Mouse (Mus musculus) telencephalon, adult 2 months (tissue): ENCODE measurements around the gene Aifm2.

Experiments
- DNase-seq: peaks from one replicate; pipeline ENCODE4 v3.0.0-alpha.2; 2011; ENCODE audit warnings: low read depth, low spot score

The Aifm2 gene

DNA sequence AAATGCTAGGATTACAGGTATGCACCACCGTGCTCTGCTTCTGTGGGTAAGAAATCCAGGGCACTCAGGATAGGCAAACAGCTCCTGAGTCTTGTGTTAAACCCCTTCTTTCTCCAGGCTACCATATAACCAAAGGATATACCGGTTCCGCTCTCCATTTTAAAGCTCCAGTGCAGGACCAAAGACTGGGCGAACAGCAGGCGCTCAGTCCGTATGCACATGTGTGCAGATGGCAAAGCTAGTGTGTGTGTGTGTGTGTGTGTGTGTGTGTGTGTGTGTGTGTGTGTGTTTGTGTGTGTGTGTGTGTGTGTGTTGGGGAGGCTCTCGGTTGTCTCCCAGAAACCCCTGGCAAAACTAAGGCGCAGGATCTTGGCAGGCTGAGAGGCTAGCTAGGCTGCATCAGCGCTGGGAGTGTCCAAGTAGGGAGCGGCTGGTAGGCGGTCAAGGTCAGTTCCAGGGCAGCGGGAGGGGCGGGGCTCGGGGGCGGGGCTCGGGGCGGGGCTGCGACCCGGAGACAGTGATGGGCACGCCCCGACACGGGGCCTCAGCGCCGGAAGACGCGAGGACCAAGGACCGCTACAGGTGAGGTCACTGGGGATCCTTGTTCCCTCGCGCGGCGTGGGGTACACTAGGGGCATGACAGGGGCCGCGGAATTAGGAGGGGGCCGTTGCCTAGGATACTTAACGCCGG lies at the start of gene Aifm2:
Gene Aifm2 (plus strand): TSS at position 493 of the 691 bp plus-strand sequence.
- DNase-seq, result no peak

DNA sequence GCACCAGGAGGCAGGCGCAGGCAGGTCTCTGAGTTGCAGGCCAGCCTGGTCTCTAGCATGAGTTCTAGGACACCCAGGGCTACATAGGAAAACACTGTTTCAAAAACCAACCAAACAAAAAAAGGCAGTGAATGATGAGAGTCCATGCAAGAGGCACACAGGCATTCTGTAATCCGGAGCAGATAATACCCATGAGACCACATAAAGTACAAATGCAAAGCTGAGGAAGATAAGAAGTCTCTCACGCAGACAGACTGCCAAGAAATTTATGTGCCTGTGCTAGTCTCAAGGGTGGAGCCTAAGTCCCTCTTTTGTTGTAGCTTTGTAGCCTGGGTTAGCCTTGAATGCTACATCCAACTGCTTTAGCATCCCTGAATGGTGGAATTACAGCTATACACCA lies 49.4 kb upstream of the Aifm2 start:
- no peak for DNase-seq

DNA sequence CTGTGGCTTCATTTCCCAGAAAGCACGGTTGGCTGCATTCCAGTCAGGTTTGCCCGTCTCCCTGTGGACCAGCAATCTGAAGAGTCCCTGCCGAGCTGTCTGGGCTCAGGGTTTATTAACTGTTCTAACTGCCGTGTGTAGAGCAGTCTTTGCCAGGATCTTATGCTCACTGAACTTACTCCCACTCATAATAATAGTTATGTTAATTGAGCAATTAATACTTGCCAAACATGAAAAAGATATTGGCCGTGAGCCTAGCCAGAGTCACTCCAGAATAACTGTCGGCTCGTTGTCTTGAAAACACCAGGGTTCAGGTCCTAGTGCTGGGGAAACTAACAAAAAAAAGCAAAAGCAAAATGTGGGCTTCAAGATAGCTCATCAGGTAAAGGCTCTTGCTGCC lies 45.8 kb upstream of the Aifm2 start:
- DNase-seq, result no peak

DNA sequence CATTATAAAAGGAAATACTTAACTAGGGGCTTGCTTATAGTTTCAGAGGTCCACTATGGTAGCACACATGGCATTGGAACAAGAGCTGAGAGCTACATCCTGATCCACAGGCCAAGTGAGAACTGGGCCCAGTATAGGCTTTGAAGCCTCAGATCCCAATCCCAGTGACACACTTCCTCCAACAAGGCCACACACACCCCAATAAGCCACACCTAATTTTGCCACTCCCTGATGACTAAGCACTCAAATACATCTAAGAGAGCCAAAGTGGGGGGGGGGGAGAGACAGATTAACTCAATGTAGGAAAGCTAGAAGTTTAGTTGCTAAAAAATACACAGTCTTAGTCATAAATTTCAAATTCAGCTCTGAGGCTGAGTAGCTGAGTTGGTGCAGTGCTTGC lies 45.2 kb upstream of the Aifm2 start:
- DNase-seq, result no peak

DNA sequence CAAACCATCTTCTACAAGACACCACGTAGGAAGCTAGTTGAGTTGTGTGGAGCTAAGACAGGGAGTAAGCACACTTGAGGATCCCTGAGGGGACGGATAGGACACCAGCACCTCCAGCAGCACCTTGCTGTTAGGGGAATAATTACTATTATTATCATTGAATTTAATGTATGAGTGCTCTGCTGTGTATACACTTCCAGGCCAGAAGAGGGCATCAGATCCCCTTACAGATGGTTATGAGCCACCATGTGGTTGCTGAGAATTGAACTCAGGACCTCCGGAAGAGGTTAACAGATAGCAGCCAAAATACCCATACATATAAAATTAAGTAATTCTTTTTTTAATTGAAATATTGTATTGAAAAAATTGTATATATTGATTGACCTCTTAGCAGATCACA lies 44.3 kb upstream of the Aifm2 start:
- no peak for DNase-seq

DNA sequence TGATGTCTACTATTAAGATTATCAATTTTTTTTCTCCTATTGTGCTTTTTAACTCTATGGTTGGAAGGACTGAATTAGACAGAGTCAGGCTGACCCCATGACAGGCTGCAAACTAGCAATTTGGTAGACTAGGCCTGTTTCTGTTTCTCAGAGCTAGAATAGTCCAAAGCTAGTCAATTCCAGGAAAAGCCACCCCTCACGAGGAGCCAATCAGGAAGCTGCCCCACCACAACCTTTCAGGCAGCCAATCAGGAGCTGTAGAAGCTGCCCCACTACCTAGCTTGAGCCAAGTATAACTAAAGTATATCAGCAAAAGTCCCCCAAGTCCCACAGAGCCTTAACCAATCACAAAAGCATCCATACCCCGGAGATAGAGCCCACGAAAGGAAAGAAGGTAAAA lies 39.1 kb upstream of the Aifm2 start:
- no peak for DNase-seq

DNA sequence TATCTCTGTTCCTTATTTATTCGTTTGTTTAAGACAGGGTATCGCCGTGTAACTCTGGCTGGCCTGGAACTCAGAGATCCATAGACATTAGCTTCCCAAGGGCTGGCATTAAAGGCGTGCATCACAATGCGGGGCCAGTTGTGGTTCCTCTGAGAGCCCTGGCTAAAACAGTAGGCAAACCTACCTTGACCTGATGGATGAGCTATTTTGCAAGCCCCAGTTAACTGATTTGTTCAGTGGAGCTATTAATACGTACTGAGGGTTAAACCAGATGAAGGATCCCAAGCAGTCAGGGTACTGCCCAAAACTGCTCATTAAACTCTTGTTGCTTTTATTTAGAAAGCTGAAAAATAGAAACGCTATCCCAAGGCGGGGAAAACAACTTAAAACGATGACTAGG lies 35.5 kb upstream of the Aifm2 start:
- no peak for DNase-seq

DNA sequence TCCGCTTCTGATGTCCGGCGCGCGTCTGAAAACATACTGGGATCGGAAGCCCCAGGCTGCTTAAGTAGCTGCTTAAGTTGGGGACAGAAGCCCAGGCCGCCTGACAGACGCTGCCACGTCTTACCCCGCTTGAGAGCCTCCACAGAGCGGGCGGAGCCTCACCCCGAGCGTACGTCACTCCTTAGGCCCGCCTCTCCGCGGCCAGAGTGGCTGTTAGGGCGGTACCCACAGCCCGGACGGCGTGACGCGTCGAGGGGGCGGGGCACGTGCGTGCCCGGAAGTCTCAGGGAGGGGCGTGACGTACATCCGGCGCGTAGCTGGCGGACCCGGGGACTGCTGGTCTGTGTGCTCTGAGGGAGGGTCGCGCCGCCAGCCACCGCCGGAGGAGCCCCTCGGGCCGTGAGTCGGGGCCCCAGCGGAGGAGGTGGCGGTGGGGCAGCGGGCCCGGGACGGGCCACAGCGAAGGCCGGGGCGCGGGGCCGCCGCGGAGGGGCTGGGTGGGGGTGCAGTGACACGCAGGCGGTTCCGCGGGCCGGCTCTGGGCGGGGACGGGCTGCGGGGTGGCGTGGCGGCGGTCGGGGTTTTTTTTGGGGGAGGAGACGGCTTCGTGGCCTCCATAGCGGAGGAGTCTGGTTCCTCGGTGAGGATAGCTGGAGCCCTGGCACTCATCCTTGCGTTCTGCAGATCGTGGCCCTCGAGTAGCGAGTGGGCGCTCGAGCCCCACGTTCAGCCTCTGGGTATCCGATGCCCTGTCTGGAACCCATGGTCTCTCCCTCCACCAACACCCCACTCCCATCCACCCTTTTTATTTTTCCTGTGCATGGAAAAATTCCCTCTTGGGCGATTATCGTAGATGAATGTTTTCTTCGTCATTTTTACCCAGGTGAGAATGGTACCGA lies 34.8 kb upstream of the Aifm2 start, which contains the start of gene Sar1a:
Gene Sar1a (plus strand): TSS at position 285 of the 899 bp plus-strand sequence.
- DNase-seq, result peak; percentile 95

DNA sequence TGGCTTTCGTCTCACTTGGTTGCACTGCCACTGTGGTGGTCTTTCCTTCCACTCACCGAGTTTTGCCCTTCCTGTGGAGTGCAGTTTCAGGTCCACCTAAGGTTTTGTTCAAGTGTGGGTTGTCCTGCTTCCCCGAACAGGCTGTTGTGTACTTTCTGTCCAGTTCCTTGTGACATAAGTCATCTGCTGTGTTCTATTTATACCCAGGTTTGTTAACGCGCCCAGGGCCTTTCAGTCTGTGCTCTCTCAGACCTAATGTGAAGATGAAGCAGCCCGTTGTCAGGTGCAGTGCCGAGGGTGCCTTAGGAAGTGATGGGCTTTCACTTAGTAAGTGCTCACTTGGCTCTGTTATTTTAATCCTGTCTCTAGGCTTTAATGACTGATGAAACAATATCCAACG lies 25.7 kb upstream of the Aifm2 start:
- no peak for DNase-seq

DNA sequence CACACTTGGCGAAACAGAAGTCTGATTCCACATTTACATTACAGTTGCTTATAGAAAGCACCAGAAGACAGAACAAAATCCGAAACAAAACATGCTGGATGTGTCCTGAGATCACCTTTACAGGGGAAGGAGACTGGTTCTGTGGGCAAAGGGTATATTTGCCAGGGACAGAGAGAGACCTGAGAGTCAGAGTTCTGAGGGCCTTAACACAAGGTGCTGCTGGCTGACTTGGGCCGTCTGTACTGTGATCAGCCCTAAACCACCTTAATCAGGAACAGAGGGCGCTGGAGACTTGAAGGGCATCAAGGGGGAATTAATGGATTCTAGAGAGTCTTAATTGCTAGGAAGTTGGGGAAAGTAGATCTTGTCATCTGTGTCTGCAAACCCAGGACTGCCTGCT lies 21.5 kb upstream of the Aifm2 start:
- no peak for DNase-seq

DNA sequence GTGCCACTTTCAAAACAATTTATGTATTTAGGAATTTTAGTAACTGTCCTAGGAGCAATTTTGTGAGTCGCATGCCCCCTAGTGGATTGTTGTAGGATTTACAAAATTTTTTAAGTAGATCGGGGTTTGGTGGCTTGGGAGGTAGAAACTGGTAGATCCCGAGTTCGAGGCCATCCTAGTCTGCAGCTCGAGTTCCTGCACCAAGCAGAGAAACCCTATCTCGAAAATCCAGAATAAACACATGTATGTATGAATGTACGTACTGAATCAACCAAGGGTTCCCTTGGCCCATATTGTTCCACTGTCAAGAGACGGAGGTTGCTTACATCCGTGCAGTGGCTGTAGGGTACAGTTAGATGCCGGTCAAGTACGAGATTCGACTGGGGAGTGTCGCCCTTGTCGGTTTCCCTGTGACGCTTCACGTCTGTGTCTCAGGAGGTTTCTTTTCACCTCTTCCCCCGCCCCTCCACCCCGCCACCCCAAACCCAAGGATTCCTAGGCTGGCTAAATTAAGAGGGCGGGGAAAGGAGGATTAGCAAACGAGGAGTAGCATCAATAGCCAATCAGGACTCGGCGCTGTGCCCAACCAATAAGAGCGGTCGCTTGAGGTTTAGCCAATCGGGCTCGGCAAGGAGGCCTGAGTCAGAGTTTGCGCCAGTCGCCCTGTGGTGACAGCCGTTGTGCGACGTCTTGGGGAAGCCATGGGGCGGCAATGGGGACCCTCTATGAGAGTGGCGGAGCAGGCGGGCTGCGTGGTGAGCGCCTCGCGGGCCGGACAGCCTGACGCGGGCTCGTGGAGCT lies 20.0 kb upstream of the Aifm2 start, which contains the start of gene Tysnd1:
Gene Tysnd1 (plus strand): TSS at position 645 of the 801 bp plus-strand sequence.
- DNase-seq, result peak; percentile 98

DNA sequence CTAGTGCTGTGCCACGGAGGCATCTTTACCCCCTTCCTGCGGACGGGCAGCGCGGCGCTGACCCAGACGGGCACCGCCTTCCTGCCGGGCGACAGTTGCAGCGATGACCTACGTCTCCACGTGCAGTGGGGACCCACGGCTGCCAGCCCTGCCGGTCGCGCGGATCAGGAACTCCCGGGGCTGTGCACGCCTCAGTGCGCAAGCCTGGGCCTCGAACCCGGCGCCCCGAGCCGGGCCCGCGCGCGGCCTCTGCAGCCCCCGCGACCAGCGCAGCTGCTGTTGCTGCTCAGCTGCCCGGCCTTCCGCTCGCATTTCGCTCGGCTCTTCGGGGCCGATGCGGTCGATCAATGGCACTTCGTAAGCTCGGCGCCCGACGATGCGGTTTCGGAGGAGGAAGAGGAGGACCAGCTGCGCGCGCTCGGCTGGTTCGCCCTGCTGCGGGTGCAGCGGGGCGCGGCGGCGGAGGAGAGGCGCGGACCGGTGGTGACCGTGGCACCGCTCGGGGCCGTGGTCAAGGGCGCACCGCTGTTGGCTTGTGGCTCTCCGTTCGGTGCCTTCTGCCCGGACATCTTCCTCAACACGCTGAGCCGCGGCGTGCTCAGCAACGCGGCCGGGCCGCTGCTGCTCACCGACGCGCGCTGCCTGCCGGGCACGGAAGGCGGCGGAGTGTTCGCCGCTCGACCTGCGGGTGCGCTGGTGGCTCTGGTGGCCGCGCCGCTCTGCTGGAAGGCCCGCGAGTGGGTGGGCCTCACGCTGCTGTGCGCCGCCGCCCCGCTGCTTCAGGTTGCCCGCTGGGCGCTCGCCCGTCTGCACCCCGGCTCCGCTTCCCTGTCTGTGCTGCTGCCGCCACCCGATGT lies 19.1 kb upstream of the Aifm2 start:
- no peak for DNase-seq

DNA sequence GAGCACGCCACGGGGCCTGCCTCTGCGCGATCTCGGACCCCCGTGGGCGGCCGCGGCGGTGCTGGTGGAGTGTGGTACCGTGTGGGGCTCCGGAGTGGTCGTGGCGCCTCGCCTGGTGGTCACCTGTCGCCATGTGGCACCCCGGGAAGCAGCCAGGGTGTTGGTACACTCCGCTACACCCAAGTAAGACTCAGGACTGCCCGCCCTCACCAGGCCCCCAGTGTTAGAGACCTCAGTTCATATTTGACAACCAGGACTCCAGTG lies 18.6 kb upstream of the Aifm2 start:
- no peak for DNase-seq

DNA sequence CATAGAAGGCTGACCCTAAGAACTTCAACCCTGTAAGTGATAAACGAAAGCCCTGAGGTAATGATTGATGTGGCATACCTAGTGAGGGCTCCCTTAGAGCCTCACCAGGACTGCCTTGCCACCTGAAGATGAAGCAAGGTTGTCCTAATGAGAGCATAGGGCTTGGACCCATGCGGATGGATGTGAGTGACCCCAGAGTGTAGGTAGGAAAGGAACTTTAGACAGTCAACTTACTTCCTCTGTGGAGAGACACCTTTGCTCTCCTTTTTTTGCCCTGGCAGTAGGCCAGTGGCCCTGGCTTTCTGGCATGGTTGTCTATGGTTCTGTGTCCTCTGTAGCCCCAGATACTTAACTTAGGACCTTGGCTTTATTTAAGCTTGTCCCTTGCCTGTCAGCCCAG lies 18.0 kb upstream of the Aifm2 start:
- DNase-seq, result no peak

DNA sequence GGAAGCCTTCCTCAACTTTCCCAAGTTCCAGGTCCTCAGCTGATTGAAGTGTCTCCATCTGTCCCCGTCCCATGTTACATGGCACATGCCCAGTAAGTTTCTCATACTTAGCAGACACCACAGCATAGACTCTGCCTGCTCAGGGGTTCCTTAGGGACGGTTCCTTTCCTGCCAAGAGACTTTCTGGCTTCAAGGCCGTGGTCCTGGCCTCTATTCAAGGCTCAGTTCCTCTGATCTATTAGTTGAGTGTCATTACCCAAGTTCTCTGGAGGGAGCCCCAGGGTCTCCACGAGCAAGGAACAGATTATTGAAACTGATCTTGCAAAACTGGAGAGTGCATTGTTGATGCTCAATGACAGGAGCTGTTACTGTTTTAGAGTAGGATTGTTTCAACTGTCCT lies 10.4 kb upstream of the Aifm2 start:
- DNase-seq, result no peak

DNA sequence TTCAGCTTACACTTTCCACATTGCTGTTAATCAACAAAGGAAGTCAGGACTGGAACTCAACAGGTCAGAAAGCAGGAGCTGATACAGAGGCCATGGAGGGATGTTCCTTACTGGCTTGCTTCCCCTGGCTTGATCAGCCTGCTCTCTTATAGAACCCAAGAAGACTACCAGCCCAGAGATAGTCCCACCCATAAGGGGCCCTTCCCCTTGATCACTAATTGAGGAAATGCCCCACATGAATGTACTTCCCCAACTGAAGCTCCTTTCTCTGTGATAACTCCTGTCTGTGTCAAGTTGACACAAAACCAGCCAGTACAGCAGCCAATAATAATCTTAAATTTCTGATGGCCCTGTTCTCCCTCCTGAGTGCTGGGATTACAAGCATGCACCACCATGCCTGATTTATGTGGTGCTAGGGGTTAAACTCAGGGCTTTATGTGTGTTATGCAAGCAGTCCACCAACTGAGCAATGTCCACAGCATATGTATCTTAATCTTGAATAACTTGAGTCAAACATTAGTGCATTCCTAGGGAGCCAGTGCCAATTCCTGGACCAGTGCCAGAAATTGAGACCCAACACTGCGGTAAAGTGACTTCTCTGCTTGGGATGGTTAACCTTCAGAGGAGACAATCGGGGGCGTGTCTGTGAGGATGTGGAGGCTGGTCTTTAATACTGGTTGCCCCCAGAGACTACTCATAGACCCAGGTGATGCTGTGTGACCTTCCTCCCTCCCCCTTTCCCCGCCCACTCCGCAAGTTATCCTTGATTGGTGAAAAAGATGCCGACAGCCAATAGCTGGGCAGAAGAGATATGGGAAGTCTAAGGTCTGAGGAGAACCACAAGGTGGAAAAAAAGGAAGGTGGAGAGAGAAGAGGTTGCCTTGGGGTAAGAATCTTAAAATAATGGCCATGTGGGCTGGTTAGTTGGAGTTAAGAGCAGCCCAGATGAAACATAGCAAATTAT lies 8.4 kb upstream of the Aifm2 start:
- DNase-seq, result no peak

DNA sequence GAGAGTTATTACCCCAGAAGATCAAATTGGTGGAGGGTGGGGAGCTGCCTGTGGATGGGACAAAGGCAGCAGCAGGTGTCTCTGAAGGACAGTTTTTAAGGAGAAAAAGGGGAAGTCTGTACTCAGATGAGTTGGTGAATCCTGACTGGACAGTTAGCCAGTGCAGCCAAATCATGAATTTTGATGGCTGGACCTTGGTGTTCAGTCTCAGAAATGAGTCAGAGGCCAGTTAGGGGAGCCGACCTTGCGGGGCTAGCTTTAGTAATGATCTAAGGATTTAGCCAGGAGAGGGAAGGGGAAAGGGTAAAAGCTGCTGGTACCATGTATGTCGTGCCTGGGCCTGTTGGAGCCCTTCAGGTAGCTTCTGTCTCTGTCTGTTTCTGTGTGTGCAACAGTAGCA lies 1.5 kb upstream of the Aifm2 start:
- no peak for DNase-seq

DNA sequence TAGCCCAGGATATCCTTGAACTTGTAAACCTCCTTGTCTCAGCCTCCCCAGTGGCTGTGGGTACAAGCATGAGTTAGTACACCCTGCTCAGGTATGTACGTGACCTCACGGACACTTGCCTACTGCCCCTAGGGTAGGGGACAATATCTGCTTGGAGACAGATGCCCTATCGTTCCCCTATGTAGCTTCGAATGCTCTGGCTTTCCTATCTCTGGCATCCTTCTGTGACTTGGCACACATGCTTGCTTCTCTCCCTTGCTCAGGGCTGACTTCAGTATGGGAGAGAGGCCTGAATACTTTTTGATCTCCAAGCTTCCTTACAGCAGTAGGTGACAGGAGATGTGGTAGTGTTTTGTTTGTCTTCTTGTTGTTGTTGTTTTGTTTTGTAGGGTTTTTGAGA lies 917 bp upstream of the Aifm2 start:
- DNase-seq, result no peak

DNA sequence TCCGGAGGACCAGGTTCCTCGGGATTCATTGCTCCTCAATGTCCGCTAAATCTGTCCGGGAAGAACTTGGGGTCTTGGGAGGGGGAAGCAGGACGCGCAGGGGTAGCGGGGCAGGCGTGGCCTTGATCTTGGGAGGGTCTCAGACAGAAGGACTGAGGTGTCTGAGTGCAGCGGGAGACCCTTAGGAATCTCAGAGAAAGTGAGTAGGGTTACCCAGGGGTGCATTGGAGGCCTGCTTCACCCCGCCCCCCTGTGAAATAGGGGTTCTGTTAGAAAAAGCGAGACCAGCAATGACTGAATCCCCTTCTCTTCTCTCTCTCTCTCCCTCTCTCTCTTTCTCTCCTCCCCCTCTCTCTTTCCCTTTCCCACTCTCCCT lies 387 bp downstream of the Aifm2 start:
- DNase-seq, result no peak
